Mouse (Mus musculus) c-Kit-positive CD71-negative TER-119-negative erythroid progenitor cells, embryonic 14.5 days (primary cell): ENCODE measurements around the gene Lrrc20.

Source experiments
- DNase-seq: peaks from one replicate; pipeline ENCODE4 v3.0.0-alpha.2; 2013; ENCODE audit warnings: low read depth

Lrrc20 gene

DNA sequence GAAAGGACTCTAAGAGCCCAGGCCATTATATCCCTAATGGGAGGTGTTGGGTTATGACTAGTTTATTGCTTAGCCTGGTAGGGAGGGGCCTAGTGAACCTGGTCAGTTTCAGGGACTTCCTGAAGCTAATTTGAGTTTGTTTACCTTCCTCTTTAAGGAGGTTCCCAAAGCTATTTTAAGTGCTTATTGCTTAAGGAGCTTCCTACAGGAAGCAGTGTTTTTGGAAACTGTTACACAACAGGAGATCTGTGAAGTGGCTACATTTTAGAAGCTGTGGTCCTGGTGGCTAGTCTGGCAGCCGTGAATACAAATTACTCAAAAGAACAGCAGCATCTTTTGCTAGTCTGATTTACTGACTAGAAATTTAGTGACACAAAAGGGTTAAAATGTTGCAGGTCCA, 1.3 kb upstream of the Lrrc20 start:
- no peak for DNase-seq

DNA sequence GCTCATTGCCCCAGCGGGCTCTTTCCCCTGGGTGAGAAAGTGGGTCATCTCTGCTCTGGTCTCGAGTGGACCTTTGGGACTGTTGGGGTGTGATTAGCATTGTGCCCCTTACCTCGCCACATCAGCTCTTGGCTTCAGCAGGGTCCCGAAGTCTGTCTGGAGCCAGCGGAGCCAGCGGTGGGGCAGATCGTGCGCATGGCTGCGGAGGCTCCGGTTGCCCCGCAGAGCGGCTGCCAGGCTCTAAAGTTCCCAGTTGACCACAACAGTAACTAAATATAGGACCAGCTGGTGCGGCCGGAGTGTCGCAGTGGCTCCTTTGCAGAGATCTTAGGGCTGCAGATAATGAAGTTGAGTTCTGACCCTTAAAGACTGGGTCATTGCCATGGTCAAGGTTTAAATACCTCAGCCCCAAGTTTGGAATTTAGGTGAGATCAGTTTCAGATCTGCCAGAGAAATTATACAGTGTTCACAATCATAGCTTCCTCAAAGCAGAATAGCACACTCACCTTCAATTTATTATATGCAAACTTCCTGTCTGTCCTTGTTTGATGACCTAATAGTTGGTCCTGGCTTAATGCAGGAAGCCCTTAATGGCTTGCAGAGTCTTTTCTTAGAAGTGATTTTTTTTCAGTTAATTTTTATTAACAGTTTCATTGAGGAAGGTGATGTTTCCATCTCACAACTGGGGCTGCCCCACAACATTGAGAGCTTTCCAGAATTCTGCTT, 1.0 kb downstream of the Lrrc20 start:
- DNase-seq = no peak

DNA sequence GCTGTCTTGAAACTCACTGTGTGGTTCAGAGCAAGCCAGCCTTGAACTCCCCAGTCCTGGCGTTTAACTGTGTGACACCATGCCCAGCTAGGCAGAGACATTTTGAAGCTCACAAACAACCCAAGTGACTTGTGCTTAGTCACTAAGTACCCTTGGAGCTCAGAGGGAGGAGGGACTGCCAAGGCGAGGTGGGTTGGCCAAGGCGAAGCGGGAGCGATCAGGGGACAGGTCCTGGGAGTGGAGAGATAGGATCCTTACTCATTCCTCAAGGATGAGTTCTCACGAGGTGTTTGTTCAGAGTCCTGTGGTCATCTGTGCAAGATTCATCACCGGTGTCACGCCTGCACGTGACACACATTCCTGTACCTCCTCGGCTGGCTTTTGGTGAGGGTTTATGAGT, 3.9 kb downstream of the Lrrc20 start:
- no peak for DNase-seq

DNA sequence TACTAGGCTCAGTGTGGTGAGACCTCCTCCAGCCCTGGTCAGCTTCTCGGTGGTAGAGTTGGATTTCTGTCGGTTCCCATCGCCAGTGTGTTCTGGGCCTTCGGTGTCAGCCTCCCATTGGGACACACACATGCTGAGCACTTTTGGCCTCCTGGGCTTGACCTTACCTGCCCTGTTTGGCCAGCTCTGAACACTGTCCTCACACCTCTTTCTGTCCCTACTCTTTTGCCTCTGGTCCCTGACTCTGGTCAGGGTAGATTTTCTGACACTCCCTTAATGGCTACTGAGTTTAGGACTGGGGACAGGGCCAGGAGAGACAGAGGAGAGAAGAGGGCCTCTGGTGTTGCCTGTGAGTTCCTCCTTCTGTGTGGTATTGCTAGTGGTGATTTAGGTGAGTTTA, 4.3 kb downstream of the Lrrc20 start:
- no peak for DNase-seq

DNA sequence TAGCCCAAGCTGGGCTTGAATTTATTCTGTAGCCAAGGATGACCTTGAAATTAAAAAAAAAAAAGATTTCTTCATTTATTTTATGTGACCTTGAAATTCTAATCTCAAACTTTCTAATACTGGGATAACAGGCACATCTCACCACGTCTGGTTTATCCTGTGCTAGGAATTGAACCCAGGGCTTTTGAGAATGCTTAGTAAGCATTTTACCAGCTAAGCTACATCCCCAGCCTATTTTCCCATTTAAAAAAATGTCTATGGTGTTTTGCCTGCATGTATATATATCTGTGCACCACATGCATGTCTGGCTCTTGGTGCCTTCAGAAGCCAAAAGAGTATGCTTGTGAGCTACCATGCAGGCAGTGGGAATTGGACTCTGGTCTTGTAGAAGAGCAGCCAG, 4.9 kb downstream of the Lrrc20 start:
- no peak for DNase-seq

DNA sequence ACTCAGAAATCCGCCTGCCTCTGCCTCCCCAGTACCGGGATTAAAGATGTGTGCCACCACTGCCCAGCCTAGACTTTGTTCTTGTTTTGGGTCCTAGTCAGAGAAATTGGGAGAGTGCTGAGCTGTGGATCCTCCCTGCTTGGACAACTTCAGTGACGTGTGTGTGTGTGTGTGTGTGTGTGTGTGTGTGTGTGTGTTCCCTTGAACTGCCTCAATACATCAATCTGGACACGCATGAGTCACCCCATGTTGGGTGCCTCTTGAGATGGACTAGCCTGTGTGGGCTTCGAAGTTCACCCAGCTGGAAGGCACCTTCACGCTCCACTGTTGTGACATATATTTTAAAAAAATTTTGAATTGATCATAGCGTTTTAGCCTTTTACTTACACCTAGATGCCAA, 7.2 kb downstream of the Lrrc20 start:
- DNase-seq = no peak

DNA sequence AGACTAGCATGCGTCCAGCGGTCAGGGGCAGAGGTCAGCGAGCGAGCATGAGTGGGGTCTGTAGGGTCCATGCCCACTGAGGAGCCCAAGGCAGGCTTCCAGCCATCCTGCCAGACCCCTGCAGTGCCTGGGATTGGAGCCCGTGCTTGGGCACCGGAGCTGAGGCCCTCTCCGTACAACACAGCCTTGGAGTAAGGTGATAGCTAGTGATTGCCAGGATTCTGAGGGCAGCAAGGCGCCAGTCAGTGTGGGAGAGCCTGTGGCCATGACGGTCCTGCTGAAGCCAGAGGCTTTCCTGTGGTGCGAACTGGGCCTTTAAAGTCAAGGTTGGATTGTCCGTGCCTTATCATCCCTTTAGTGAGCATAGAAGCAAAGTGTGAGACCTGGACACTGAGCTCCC, 9.2 kb downstream of the Lrrc20 start:
- no peak for DNase-seq

DNA sequence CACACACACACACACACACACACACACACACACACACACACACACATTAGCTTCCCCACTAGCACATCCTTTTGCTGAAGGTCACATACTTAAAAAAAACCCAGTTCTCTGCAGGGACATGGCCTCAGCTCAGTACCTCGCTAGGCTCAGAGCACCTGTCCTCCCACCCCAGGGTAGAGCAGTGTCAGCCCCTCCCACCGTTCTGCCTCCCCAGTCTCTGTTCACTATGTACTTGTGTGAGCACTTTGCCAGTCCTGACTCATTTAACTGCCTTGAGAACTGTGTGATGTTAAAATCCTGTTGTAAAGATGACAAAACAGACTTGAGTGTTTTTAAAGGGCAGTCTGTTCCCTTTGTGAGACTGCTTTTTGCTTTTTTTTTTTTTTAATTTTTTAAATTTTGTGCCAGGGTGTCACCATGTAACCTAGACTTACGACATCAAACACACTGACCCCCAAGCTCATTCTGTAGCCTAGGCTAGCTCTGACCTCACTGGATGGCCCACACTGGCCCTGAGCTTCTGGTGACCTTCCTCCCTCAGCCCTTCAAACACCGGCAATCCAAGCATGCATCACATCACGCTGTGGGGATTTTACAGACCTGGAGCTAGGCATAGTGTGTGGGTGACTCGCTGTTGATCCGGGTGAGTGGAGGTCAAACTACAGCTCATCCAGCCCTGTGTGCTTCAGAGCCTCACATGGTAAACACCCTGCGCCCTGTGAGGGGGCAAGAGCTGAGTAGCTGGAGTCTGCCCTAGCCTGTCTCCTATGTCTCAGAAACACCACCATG, 11.1 kb downstream of the Lrrc20 start:
- DNase-seq = no peak

DNA sequence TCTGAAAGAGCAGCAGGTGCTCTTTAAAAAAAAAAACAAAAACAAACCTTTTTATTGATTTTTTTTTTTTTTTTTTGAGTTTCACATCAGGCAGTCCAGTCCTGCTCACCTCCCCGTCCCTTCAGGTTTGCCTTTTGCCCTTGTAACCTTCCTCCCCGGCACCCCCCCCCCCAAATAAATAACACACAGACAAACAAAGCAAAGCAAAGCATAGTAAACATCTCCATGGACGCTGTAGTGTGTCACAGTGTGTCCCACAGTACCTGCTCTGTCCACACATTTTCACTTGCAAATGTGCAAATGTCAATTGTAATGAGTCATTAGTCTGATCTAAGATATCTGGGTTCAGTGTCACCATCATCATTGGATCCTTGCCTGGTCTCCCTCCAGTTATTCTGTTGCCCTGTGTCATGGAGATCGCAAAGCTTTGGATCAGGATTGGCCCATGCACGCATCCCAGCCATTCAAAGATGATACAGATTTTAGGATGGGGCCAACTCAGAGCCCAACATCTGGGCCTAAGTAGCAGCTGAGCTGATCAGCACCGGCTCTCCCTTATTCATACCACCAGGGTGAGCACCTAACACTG, 13.0 kb downstream of the Lrrc20 start:
- no peak for DNase-seq

DNA sequence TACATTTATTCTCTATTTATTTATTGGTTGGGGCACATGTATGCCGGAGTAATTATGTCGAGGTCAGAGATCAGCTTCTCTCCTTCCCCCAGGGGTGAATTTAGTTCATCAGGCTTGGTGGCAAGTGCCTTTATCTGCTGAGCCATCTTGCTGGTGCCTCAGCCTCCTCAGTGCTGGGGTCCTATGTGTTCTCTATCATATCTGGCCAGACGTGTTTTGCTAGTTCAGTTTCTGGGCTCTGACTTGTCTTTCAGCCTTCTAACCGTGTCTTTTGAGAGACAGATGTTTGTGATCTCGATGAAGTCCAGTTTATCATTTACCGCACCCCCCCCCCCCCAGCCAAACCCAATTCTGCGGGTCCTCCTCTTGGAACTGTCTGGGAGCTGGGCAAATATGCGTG, 16.0 kb downstream of the Lrrc20 start:
- DNase-seq = no peak

DNA sequence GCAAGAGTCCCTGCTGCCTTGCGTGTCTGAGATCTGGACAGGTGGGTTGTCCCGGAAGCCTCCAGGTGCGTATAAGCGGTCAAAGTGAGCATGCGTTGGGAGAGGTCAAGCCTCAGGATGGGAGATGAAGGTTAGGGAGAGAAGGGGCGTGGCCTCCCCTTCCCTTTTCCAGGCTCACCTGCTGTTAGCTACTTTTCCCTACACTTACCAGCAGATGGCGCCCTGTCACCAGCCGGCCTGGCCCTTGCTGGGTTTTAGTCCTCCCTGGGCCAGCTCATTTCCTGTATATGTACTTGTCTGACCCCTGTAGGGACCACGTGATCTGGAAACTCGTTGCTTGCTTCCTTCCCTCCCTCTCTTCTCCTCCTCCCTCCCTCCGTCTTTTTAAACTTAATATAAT, 16.4 kb downstream of the Lrrc20 start:
- DNase-seq = peak; percentile 58

DNA sequence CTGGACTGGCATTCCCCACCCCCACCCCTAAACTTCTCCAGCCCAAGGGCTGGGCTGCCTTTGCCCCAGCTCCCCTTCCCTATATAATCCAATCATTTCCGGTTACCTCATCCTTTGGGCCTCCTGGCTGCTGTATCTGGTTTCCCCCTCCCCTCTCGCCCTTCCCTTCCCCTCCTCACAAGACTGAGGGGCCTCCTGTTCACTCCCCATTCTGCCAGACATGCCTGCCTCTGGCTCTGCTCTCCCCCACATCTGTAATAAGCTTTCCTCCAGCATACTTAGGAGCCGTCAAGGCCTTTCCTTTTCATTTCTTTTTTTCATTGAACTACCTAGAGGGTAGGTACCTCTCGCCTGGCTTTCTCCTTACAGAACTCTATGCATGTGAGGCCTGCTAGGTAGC, 19.9 kb downstream of the Lrrc20 start:
- DNase-seq = no peak

DNA sequence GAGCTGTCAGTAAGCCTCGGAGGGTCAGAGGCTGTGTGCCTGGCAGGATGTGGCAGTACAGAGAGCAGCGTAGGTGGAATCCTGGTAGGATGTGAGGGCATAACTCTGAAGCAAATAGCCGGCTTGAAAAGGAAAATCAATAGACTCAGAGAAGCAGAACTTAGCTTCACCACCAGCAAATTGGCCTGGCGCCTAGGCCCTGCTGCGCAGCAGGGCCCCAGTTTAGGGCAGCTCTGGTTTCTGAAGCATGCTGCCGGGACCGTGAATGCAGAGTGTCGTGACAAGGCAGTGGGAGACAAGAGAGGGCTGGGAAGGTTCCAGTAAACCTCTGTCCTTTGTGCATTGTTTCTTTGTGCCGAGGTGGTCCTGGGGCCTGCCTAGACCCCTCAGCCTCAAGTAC, 20.6 kb downstream of the Lrrc20 start:
- no peak for DNase-seq

DNA sequence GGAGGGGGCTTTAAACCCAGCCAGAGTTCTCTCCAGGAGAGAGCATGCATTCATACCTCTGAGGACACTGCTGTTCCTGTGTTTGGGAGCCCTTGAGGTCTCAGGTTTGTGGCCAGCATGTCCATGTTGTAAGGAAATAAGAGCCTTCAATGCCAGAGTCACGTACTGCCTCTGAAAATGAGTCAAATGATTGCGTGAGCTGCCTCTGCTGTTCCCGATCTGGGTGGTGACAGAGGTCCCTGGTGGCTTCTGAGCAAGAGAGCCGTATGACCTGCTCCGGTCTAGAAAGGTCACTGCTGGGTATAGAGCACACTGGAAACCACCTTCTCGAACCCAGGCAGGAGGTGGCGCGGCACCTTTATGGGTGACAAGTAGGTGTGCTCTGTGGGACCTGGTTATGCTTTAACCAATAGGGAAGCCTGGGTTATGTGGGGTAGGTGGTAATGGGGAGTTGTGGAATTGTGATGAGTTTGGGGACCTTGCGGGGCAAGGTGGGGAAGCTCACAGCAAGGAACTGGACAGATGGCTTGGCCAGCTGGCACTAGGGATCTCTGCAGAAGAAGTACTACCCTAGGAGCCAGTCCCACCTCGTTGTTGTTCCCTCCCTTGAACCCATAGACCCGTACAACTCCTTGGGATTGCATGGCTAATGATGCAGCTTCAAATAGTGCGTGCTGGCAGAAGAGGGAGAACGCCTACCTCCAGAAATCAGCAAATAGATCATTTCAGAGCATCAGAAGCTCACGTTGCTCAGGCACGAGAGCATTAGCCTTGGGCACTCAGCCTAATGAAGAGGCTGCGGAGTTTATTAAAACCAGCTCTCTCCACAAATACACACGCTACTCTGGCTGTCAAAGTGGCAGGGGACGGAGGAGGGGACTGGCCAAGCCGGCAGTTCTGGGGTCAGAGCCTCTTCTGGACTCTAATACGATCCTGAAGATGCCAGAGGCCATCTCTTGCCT, 24.2 kb downstream of the Lrrc20 start:
- DNase-seq = no peak

DNA sequence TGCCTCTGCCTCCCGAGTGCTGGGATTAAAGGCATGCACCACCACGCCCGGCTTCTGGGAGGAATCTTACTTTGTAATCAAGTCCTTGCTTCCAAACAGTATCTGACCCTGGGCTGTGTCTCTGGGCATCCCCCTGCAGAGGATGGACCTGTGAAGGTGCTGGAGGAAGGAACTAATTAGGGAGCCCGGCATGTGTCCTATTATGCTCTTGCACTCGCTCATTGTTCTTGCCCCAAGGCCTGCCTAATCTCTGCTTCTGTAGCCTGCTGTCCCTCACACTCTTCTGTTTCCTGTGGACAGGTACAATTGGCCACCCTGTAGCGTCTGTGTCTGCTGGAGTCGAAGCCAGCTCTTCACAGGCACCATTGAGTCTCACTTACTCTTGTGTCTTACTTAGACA, 25.2 kb downstream of the Lrrc20 start:
- no peak for DNase-seq

DNA sequence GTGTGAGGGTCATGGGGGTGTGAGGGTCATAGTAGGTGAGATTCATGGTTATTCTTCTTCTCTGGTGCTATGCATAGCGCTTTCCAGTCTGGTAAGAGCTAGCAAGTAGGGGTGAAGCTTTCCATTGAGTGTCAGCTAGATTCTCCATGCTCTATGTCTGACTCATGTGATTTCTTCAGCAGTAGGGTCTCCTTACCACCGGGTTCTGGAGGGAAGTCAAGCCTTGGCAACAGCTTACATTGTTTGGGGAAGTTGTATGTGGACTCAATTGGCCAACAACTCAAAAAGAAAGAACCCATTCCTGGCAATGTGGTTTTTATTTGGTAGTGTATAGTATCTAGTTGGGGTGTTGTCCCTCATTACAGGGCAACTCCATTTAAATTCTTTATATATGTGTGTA, 28.5 kb downstream of the Lrrc20 start:
- no peak for DNase-seq

DNA sequence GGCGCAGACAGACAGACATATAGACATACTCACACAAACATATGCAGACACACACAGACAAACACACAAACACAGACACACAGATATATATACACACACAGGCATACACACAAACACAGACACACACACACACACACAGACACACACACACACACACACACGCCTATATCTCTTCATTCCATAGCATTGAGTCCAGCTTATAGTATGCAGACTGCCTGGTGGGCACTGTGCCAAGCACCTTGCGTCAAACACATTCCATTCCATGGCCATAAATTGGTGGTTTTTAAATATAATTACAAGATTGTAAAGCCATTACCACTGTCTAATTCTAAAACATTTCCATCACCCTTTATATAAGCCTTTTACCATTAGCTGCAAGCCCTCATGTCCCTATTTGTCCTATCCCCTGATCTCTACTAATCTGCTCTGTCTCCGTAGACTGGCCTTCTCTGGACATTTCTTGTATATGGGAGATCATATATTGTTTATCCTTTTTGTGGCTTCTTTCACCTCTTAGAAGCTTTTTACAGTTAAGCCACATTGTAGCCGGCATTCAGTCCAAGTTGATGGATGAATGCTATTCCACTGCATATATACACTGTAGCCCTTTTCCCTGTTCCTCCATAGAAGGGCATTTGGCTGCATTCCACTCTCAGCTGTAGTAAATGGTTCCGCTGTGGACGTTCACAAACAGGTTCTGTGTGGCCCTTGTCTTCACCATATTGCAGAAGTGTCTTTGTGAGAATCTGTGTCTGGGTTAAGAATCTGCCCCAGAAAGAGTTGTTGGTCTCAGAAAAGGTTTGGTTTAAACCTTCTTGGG, 31.0 kb downstream of the Lrrc20 start:
- DNase-seq = no peak

DNA sequence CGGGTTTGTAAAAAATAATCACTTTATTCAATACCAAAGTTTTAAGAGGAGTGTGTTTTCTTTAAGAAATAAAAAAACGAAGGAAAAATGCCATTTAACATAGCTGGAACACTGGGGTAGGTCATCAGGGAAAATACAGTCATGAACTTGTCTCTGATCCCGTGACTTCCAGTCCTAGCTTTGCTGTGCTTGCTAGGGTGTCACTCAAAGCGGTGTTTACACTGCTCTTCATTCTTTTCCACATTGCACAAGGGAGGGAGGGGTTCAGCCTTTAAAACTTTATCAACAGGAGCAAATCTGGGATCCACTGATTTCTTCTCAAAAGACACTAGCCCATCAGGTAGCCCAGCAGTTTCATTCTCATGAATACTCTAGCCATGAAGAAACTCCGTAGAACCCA, 34.3 kb downstream of the Lrrc20 start:
- DNase-seq = no peak

DNA sequence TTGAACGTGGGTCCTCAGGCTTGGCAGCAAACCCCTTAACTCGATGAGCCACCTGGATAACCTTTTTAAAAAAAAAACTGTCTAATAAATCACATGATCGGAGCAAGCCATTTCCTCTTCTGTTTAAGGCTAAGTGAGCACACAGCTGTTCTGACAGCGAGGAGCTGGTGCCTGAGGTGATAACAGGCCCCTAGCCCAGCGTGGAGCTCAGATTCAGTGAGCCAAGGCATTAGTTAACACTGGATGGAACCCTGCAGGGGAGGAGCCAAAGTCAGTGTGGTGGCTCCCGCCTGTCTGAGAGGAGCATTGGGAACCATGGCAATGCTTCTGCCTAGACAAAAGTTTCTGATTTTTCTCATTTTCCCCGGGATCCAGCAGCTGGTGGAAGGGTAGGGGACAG, 35.2 kb downstream of the Lrrc20 start:
- no peak for DNase-seq

DNA sequence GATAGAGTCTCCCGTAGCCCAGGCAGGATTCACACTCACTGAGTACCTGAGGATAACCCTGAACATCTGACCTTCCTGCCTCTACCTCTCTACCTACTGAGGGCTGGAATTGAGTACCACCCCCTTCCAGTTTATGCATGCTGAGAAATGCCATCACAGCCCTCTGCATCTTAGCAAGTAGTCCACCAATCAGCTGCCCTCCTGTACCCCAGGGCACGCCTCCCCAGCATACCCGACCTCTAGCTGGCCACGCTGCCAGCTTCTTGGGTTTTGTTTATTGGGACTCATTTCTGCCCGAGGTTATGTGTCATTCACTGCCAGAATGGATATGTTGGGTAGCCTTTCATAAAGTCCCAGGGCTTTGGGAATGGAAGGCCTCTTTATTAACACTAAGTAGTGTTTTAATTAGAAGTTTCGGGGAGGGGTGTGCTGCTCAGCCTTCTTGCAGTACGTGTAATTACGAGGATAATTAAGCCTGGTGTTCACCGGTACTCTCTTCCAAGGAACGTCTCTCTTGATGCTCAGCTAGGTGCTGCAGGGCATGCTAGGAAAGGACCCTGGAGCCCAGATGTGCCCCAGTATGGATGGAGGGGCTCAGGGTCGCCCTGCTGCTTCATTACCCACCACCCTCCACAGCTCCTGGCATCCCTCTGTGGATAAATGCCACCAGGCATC, 36.8 kb downstream of the Lrrc20 start:
- no peak for DNase-seq

DNA sequence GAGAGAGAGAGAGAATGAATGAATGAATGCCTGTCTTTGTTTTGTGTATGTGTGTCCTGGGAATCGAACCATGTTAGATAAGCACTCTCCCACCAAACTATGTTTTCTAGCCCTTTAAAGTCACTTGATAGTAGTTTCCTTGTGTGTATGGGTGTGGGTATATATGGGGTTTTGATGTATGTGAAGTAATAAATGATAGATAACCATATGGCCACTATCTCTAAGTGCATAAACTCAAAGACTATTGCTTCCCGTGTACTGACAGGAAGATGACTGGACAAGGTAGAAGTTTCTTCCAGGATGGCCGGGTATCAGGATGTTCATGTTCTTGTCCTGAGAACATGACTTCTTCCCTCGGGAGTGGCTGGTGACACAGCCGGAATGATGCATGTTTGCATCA, 41.3 kb downstream of the Lrrc20 start:
- no peak for DNase-seq
